Mouse (Mus musculus): ENCODE measurements around the gene Arrdc5.
"Not testable (repeated sequence)": the region's sequence is repeated elsewhere in the genome, so short reads cannot be mapped to it uniquely, and the experiment has no call there.

Arrdc5 gene

DNA sequence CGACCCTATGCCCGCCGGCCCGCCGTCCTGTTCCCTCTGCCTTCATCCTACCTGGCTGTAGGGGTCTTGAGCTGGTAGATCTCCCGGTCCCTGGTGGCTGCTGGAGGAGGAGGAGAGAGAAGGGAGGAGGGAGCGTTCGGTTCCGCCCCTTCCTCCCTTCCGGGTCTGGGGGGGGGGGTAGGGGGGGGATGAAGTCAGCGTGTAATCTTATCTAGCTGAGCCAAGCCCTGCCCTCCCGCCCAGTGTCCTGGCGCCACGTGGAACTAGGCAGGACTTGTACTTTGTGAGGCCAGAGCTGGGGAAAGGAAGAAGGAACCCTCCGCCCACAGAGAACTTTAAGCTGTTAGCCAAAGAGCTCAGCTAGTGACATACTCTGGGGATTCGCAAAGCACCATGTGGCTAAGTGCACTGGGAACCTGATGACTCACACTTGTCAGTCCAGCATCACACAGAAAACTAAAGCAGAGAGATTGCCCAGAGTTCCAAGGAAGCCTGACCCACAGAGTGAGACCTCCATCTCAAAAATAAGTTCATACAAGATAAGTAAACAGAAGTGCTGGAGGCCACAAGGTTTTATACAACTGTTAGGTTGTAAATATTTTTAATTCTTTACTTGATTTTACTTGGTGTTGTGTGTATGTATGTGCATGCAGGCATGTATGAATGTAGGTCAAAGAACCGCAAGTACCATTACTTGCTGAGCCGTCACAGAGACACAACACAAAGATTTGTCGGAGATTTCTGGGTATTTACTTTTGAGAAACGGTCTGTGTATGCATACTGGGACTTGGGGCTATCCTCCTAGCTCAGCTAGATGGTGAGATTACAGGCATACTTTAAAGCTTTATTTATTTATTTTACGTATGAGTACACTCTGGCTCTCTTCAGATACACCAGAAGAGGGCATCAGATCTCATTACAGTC is 23.2 kb downstream of the Arrdc5 start, which contains the start of gene Ticam1:
Gene Ticam1 (minus strand): TSS at position 144 of the 924 bp plus-strand sequence.
- peak; percentile 68 to 80 for DNase-seq

DNA sequence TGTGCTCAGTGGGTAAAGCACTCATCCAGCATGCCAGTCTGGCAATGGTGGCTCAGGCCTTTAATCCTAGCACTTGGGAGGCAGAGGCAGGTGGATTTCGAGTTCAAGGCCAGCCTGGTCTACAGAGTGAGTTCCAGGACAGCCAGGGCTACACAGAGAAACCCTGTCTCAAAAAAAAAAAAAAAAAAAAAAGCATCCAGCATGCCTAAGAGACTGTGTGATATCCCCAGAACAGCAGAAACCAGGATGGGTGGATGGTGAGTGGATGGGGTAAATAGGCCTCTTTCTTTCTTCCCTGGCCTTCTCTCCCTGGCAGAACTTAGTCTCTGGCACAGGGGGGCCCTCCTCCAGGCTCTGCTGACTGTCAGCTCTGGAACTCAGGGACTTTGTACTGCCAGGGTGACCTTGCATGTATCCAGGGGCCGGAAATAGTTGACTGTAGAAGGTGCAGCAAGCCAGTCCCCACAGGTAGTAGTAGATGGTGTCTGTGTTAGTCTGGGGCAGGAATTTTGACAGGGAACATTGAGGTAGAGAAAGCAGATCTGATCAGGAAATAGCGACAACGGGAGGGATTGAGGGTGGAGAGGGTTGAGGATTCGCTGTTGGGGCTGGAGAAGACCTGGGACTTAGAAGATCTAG is 24.1 kb downstream of the Arrdc5 start:
- DNase-seq: no peak

GRCm38 (mm10) chr17:56273986-56274385 is 26.1 kb downstream of the Arrdc5 start:
- no peak for DNase-seq

GRCm38 (mm10) chr17:56273482-56273881 is 26.6 kb downstream of the Arrdc5 start:
- no peak for DNase-seq

GRCm38 (mm10) chr17:56272644-56273043 is 27.4 kb downstream of the Arrdc5 start:
- no peak for DNase-seq

DNA sequence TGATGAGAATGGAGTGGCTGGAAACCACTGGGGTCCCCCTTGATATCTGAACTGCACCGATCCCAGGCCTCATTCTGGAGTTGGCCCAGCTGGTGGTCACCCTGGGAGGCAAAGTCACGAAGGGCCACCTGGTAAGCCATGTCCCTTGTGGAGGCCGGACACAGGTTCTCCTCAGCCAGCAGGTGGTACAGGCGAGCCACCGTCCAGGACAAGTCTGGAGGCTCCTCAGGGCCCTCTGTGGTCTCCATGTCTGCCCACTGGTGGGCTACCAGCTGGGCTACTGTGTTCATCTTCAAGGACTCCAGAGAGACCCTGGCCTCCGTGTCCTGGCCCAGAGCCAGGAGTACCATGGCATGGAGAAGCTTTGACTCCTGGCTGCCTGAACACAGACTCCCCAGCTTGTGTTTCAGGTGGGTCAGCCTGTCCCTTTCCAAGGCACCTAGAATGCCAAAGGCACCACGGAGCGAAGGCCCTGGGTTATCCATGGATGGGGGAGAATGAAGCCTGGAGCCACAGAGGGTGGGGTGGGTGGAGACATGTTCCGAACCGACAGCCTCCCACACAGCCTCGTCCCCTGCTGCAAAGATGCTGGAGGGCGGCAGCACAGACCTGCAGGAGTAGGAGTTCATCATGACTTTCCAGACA is 28.4 kb downstream of the Arrdc5 start:
- DNase-seq: no peak

- no peak for DNase-seq
These were observed 30.3 kb downstream of the Arrdc5 start for GRCm38 (mm10) chr17:56269741-56270140.

GRCm38 (mm10) chr17:56269153-56269630 is 30.9 kb downstream of the Arrdc5 start:
- peak; percentile 45 to 68 for DNase-seq

- no peak for DNase-seq
These were observed 33.8 kb downstream of the Arrdc5 start for GRCm38 (mm10) chr17:56266271-56266670.

- DNase-seq: no peak
These were observed 34.2 kb downstream of the Arrdc5 start for GRCm38 (mm10) chr17:56265869-56266268.

- DNase-seq: no peak
These were observed 35.1 kb downstream of the Arrdc5 start for GRCm38 (mm10) chr17:56265011-56265410.

DNA sequence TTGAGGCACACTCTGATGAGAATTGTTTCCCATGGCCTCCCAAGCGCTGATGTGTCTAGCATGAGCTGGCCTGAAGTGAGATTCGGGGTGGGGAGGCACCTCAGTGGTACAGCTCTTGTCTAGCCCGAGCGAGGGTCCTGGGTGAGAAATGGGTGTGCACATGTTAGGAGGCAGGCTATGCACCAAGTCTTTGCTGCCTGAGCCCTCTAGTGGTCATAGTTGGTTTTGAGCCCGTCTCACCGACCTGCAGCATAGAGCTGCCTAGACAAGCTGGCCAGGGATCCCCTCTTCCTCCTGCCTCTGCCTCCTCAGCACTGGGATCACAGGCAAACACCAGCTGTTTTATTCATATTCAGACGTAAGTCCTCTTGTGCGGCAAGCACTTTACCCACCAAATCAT is 36.1 kb downstream of the Arrdc5 start:
- DNase-seq: peak; percentile 76

DNA sequence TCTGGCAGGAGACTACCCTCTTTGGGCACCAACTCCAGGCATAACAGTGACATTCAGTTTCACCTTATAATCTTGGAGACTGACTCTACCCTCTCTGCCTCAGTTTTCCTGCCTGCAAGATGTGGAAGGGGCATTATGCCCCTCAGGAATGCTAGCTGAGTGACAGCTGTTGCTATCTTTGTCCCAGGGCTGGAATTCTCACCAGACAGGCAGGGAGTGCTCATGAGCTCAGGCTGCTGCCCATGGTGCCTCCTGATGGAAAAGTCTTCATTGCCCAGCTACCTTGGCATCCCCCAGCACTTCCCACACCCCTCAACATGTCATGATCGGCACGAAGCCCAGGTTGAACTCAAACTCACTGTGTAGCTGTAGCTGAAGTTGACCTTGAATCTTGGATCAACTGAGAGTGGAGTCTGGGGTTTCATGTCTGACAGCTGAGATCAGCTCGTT is 37.4 kb downstream of the Arrdc5 start:
- DNase-seq: no peak

DNA sequence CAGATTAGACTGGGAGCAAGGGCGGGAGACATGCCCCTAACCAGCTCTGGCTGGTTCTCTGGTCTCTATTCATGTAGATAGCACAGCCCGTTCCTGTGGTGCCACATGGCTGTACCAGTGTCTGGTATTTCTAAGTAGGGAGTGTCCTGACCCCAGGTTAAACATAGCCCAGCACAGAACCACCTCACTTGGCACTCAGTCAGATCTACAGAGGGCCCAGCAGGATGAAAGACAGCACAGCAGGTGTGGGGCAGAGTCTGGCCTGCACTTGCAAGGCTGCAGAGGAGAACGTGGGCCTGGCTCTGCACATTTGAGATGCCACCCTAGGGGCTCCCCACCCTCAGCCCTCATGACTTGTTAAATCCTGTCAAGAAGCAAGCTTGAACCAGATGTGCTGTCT is 38.9 kb downstream of the Arrdc5 start:
- no peak for DNase-seq

GRCm38 (mm10) chr17:56259301-56260037 is 40.6 kb downstream of the Arrdc5 start:
- no peak for DNase-seq

DNA sequence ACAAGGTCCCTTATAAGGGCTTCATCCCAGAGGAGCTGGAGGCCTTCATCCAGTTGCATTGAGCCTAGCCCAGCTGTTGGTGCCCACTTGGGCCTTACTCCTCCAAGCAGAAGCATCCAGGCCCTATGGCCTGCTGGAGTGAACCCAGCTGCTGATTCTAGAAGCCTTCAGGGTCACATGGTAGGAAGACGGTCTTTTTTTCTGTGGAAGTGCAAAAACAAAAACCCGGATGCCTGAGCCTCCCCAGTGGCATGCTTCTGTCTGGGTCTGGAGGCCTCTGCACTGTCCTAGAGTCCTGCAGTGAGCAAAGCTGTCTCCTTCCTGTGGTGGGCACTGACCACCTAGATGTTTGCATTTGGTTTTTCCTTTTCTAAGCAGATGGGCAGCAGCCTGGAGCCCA is 41.3 kb downstream of the Arrdc5 start:
- not testable (repeated sequence) for DNase-seq

DNA sequence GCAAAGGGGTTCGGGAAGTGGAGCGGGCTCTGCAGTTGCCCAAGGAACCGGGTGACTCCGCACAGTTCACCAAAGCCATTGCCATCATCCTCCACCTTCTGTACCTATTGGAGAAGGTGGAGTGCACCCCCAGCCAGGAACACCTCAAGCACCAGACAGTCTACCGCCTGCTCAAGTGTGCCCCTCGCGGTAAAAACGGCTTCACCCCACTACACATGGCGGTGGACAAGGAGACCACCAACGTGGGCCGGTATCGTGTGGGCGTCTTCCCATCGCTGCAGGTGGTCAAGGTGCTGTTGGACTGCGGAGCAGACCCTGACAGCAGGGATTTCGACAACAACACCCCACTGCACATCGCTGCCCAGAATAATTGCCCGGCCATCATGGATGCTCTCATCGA is 41.8 kb downstream of the Arrdc5 start:
- not testable (repeated sequence) for DNase-seq

DNA sequence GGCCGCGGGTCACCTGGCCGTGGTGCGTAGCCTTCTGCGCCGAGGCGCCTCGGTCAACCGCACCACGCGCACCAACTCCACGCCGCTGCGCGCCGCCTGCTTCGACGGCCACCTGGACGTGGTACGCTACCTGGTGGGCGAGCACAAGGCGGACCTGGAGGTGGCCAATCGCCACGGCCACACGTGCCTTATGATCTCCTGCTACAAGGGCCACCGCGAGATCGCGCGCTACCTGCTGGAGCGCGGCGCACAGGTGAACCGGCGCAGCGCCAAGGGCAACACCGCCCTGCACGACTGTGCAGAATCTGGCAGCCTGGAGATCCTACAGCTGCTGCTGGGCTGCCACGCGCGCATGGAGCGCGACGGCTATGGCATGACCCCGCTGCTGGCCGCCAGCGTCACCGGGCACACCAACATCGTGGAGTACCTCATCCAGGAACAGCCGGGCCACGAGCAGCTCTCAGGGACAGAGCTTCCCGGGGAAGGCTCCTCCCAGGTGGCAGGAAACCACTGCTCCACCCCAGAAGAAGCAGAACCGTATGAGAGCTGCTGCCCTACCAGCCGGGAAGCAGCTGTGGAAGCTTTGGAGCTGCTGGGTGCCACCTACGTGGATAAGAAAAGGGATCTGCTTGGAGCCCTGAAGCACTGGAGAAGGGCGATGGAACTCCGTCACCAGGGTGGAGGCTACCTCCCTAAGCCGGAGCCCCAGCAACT is 42.7 kb downstream of the Arrdc5 start:
- DNase-seq: no peak

DNA sequence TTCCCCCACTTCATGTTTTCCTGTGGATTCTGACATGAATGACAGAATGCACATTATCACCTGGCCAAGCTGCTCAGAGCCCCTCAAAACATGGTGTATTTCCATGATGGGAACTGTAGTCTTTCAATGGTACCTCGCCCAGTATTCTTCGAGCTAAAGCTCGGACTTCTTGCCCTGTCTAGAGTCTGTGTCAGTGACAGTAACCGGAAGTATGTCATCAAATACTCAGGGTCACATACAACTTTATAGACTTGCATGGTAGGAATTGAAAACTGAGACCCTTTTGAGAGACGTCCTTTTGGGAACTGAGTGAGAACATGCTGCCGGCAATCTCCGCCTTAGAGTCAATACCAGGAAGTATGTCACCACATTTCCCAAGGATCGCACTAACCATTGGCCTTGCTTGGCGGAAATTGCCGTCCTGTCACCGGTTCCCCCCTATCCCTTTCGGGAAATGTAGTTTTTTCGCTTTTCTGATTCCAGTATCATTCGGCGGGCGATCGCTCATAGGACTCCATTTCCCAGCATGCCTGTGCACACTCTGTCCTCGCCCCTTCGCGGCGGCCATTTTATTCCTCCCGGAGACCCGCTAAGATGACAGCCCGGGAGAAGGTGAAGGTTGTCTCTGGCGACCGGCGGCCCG is 43.7 kb downstream of the Arrdc5 start, which contains the start of gene Fem1a:
Gene Fem1a (plus strand): TSS at position 572 of the 643 bp plus-strand sequence.
- DNase-seq: peak; percentile 85 to 93

- peak; percentile 97 for DNase-seq
These were observed 44.2 kb downstream of the Arrdc5 start for GRCm38 (mm10) chr17:56255863-56256238.

GRCm38 (mm10) chr17:56255429-56255828 is 44.7 kb downstream of the Arrdc5 start:
- peak in 1 of 2 experiments; percentile 55 for DNase-seq
